Mouse (Mus musculus): Measurements from ENCODE around the gene Phactr4.

Gene Phactr4

DNA sequence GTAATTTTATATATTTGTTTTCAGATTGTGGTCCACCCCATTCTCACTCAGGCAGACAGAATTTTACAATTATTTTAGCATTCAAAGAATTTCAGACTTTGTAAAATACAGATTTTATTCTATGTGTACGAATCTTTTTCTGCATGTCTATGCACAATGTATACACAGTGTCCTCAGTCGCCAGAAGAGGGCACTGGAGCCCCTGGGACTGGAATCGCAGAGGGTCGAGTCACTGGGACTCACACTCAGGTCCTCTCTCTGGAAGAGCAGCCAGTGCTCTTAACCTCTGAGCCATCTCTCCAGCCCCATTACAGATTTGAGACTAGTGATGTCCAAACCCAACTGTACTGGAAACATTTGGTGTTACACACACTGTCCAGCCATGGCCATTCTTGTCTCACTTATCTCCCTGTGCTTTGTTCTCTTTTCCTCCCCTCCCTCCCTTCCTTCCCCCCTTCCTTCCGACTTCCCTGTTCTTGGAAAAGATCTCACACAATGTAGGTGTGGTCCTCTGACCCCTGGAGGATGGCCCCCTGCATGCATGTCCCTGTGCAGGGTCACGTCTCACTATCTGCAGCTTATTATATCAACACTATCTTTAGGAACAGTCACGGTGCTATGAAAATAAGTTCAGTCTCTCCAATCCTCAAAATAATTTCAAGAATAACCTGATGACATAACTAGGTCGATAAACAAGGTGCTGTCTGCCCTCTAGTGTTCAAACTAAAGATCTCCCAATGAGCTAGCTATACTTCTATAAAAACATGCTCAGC is 10.8 kb downstream of the Phactr4 start:
- no peak for DNase-seq (ENCODE audit: low read depth)

- no peak for DNase-seq (ENCODE audit: low read depth)
Measured at GRCm38 (mm10) chr4:132409587-132410229, 12.6 kb downstream of the Phactr4 start.

DNA sequence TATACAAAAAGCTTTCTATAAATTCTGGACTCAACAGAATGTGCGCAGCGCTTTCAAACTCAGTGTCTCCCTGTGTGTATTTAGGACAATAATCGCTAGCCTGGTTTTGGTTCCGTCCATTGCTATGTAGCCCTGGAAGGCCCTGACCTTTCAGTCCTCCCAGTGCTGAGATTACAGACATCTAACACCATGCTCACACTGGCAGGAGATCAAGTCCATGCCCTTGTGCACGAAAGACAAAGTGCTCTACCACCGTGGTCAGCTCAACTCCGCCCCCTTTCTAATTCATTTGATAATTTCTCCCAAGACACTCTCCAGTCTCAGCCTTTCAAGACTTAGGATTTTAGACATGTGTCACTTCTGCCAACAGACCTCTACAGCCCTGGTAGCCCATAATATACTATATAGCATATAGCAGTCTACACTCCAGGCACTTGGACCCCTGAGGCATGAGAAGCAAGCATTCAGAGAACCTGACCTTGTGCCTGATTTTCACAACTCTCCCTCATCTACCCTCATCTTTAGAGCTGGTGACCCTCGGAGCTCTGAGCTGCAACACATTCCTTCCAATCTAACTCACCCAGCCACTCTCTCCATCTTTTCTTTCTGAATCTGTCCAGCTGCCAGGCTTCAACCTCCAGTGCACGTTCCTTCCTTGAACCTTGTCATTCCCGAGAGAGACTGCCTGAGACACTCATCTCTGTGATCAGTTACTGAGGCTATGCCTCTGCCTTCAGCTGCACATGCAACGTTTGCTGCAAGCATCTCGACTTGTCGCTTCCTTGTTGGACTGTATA is 15.7 kb downstream of the Phactr4 start:
- no peak for DNase-seq (ENCODE audit: low read depth)

- no peak for DNase-seq (ENCODE audit: low read depth)
Measured at GRCm38 (mm10) chr4:132404588-132404987, 17.7 kb downstream of the Phactr4 start.

DNA sequence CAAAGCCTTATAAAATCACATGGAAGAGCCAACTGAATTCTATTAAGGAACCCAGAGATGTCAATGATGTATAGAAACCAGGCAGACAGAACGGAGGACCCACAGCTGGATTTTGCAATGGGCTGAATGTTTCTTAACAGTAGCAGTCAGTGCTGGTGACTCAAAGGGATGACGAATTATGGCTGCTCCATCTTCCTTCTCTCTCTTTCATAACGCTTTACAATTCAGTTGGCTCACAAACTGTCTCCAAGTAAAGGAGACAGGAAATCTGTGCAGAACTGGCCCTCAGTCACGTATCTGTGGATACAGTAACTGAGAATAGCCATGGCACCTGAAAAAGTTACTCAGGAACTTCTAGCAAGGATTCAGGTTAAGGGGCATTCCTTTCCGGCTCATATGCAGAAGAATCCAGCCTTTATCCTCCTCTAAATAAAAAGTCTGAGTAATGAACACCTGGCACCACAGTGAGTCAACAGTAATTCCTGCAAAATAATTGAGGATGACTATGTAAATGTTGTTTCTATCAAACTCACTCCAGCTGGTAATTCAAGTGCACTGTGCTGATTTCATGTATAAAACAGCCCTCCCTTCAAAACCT is 19.1 kb downstream of the Phactr4 start:
- DNase-seq (ENCODE audit: low read depth), result no peak

DNA sequence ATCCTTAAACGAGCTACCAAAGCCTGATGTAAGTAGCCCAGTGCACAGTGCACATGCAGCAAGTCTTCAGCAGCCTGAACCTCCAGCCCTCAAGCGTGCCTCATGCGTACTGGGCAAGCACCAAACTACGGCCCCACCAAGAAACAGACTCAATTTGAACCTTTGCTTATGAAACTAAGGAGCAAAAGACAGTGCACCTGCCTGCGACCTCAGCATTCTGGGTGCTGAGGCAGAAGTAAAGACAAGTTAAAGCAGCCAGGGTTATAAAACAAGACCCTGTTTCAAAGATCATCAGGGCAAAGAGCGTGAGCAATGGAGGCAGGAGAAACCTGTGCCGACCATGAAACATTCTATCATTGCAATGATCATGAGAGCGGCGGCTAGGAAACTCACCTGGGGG is 21.3 kb downstream of the Phactr4 start:
- DNase-seq (ENCODE audit: low read depth), result no peak

DNA sequence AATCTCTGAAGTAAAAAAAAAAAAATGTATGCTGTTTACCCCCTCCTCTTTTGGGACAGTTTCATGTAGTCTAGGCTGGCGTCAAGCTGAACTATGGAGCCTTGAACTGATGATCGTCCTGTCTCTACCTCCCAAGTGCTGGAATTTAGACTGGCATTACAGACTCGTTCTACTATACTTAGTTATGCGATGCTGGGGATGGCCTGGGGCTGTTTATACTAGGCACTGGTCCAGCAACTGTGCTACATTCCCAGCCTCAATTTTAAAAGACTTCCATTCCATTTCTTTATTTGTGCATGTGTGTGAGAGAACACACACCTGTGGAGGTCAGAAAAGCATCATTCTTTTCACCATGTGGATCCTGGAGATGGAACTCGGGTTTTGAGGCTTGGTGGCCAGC is 23.4 kb downstream of the Phactr4 start:
- DNase-seq (ENCODE audit: low read depth), result no peak

GRCm38 (mm10) chr4:132398045-132398774 is 24.1 kb downstream of the Phactr4 start:
- DNase-seq (ENCODE audit: low read depth), result peak; percentile 62

- no peak for DNase-seq (ENCODE audit: low read depth)
Measured at GRCm38 (mm10) chr4:132397120-132397519, 25.2 kb downstream of the Phactr4 start.

DNA sequence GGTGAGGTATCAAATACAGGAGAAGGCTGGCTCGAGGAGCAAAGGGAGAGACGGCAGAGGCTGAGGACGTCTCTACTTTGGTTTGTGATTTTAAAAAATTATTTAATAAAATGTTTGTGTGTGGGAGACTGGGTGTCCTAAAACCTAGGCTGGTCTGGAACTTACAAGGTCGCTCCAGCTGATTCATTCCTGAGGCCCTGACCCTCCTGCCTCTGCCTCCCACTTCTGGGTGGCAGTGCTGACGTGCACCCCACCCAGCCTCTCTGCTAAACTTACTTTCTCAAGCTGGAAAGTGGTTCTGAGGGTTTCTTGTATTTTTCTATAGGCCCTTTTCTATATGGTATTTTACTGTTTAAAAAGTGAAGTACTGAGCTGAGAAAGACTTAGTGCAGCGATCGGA is 26.0 kb downstream of the Phactr4 start:
- DNase-seq (ENCODE audit: low read depth), result no peak

- DNase-seq (ENCODE audit: low read depth), result peak; percentile 90
Measured at GRCm38 (mm10) chr4:132391063-132391740, 31.1 kb downstream of the Phactr4 start.

DNA sequence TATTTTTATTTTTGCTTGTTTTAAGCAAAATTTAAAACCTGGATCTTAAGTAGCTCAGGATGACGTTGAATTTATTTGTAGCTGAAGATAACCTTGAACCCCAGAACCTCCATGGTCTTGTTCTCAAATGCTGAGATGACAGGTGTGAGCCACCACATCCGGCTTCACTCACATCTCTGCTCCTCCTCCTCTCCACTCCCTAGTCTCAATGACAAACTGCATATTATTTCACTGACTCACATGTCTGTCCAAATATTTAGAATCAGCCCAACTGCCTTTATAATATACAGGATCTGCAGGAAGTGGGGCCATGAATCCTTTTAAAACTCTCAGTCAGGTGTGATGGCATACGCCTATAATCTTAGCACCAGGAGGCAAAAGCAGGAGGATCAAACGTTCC is 33.0 kb downstream of the Phactr4 start:
- no peak for DNase-seq (ENCODE audit: low read depth)

DNA sequence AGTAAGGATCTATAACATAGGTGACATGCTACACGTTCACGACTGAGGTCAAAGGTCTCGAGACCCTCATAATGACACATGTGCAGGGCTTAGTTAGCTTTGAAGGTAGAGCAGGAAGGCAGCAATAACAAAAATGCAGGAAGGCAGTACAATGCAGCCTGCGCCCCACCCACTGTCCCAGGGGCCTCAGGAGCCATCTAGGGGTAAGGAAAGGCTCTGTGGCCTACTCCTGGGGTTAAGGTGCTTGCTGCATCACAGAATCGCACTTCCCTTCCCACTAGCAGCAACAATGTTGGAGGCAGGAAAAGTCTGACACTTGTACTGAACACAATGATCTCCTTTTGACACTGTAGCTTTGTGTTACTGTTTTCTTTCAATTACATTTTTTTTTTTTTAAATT is 34.7 kb downstream of the Phactr4 start:
- DNase-seq (ENCODE audit: low read depth), result no peak

DNA sequence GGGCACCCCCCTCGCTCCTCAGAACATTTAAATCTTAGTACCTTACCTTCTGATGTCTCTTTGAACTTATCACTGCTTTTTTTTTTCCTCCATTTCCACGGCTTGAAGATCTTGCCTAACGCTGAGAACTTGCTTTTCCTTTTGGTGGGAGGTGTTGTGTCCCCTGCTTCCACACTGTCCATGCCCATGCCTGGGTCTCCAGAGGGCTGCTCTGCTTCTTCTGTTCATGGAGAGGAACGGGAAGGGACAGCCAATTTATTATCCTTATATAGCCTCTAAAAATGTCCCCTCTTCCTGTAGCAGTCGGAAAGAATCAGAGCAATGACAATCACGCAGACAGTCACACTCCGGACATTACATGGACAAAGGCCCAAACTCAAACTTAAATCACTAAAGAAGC is 35.4 kb downstream of the Phactr4 start:
- DNase-seq (ENCODE audit: low read depth), result no peak

DNA sequence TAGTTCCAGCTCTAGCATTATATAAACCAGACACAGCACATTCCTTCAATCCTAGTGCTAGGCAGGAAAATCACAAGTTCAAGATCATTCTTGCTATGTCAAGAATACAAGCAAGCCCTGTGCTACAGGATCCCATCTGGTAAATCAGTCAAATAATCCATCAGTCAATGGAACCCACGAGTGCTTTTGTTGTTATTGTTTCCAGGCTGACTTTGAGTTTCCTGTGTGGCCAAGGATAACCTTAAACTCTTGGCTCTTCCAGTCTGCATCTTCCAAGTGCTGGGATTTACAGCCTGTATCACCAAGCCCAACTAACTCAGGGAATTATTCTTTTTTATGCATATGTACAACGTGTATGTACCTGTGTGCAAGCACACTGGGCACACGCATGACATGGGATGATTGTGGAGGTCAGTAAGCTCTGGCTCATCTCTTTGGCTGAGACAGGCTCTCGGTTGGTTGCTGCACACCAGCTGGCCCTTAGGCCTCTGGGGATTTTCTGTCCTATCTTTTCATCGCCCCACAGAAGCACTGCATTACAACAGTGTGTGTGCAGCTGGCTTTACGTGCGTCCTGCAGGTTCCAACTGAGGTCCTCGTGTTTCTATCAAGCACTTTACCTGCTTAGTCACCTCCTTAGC is 36.4 kb downstream of the Phactr4 start:
- DNase-seq (ENCODE audit: low read depth), result no peak

DNA sequence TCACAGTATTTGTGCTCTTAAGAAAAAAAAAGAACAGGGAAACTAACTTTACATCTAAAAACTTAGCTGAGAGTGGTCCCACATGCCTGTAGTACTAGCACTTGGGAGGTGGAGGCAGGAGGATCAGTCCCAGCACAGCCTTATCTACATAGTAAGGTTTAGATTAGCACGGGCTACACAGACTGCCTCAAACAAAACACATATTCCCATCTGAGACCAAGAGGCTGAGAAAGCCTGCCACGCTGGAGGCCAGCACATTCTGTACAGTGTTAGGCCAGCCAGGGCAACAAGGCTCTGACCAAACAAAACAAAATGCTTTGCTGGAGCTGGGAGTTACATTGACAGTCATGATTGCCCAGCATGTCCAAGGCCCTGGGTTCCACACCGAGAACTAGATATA is 38.8 kb downstream of the Phactr4 start:
- no peak for DNase-seq (ENCODE audit: low read depth)

DNA sequence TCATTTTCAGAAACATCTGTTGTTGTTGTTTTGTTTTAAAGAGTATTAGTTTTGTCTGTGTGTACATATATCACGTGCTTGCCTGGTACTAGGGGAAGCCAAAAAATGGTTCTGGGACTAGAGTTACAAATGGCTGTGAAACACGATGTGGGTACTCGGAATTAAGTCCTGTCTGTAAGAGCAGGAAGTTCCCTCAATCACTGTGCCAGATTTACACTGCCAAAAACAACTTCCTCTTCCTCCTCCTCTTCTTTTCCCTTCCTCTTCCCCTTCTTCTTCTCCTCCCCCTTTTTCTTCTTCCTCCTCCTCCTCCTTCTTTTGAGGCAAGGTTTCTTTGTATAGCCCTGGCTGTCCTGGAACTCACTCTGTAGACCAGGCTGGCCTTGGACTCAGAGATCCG is 40.0 kb downstream of the Phactr4 start:
- DNase-seq (ENCODE audit: low read depth), result no peak

DNA sequence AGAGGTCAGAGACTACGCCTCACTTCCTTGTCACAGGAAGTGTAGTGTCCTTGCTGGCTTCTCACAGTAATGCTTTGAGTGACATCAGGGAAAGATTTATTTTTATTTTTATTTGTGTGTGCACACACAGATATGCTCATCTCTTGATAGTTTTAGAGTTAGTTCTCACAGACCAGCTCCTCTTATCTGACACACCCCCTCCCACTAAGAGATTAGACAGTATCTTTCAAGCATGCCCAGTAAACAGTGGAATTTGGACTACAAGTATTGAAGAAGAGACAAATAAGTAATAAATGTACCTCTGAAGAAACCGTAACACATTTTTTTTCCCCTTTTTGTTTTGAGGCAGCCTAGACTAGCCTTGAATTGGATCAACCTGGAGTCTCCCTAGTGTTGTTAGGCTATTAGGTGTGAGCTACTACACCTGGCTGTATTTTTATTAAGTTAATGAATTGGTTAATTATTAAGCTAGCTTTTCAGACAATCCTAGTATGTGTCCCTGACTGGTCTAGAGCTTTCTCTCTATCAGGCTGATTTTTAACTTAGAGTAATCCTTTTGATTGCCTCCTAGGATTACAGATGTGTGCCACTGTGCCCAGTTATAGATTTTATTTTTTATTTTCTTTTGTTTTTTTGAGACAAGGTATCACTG is 41.2 kb downstream of the Phactr4 start:
- DNase-seq (ENCODE audit: low read depth), result no peak

DNA sequence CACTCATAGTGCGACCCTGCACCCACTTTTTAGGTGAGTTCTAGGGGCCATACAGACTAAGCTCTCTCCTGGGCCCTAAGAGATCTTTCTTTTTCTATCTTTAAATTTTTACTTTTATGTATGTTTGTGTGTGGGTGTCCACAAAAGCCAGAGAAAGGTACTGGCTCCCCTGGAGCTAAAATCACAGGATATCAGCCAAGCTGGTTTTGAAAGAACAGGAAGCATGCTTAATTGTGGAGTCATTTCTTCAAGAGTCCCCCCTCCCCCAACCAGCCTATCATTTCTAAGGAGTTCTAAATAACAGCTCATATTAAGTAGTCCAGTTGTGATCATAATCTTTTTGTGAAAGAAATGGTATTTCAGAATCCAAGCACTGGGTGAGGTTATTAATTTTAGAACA is 48.5 kb downstream of the Phactr4 start:
- no peak for DNase-seq (ENCODE audit: low read depth)

All from c-Kit-positive CD71-positive TER-119-negative erythroid progenitor cells, embryonic 14.5 days (primary cell).